Mouse (Mus musculus): ENCODE measurements around the gene Gprin1. TPM values are rescaled to one million over a fixed set of nuclear protein-coding genes. Genes with fewer than 3 reads are reported as not detected.
A peak's percentile ranks its signal among the peaks of the same experiment; 100 is the strongest.
"Not testable (repeated sequence)": the region's sequence is repeated elsewhere in the genome, so short reads cannot be mapped to it uniquely, and the experiment has no call there.

The Gprin1 gene
- polyA plus RNA-seq, 1 experiment from 2014 or later, result 0.02 TPM

- not testable (repeated sequence) for H3K4me3 ChIP-seq (replicated peaks); H3K9me3 ChIP-seq (replicated peaks); H3K4me2 ChIP-seq; H3K27ac ChIP-seq; H3K36me3 ChIP-seq; ATAC-seq (ENCODE audit: low read depth); DNase-seq; H3K9ac ChIP-seq
- Histone ChIP-seq H3K4me1 (replicated peaks) (peaks cover 18% of the 10 kb centered on the region), H3K27me3 (peaks cover 43% of the 10 kb centered on the region)
- WGBS (ENCODE audit: insufficient replicate concordance), result 72% methylated on average over 2 of the region's 2 CpGs
These were observed 37.9 kb upstream of the Gprin1 start for GRCm38 (mm10) chr13:54787591-54787990.

GRCm38 (mm10) chr13:54783698-54784097 lies 34.0 kb upstream of the Gprin1 start, which contains the start of gene Eif4e1b:
Gene Eif4e1b, plus strand, starts transcription at chr13:54783998.
- H3K9me3 ChIP-seq (replicated peaks), result no peaks in the 10 kb centered on the region
- H3K4me2 ChIP-seq, result no peak within 1 kb of the TSS
- H3K4me1 ChIP-seq (replicated peaks), result peaks cover under 1% of the 10 kb centered on the region; the same call in 1 of the 2 replicates
- peaks cover 7% of the 10 kb centered on the region; the same call in 1 of the 2 replicates for H3K27me3 ChIP-seq
- no peak for DNase-seq
- H3K9ac ChIP-seq, result no peak within 1 kb of the TSS
- ATAC-seq (ENCODE audit: low read depth), result no peak
- H3K27ac ChIP-seq, result no peak within 1 kb of the TSS
- no peaks in the 10 kb centered on the region for H3K36me3 ChIP-seq
- 60% methylated on average over 4 of the region's 4 CpGs for WGBS (ENCODE audit: insufficient replicate concordance)
- H3K4me3 ChIP-seq (replicated peaks), result no peak within 1 kb of the TSS

- H3K4me2 ChIP-seq, result no peak overlapping the region
- no peaks in the 10 kb centered on the region for H3K36me3 ChIP-seq
- no peak overlapping the region for H3K27ac ChIP-seq
- no peaks in the 10 kb centered on the region for H3K4me1 ChIP-seq (replicated peaks)
- ATAC-seq (ENCODE audit: low read depth) (no peak), DNase-seq (no peak)
- 25% methylated on average over 2 of the region's 2 CpGs for WGBS (ENCODE audit: insufficient replicate concordance)
- peaks cover 3% of the 10 kb centered on the region; the same call in 1 of the 2 replicates for H3K27me3 ChIP-seq
- no peak overlapping the region for H3K4me3 ChIP-seq (replicated peaks)
- H3K9ac ChIP-seq, result no peak overlapping the region
- H3K9me3 ChIP-seq (replicated peaks), result no peaks in the 10 kb centered on the region
These were observed 33.6 kb upstream of the Gprin1 start for GRCm38 (mm10) chr13:54783235-54783634.

- Histone ChIP-seq H3K4me2 (no peak overlapping the region), H3K9ac (no peak overlapping the region), H3K36me3 (no peaks in the 10 kb centered on the region), H3K4me1 (replicated peaks) (no peaks in the 10 kb centered on the region), H3K9me3 (replicated peaks) (no peaks in the 10 kb centered on the region), H3K27me3 (peaks cover under 1% of the 10 kb centered on the region; the same call in 1 of the 2 replicates), H3K27ac (no peak overlapping the region), H3K4me3 (replicated peaks) (no peak overlapping the region)
- ATAC-seq (ENCODE audit: low read depth) (no peak), DNase-seq (no peak)
- WGBS (ENCODE audit: insufficient replicate concordance), result 69% methylated on average over 3 of the region's 3 CpGs
These were observed 31.4 kb upstream of the Gprin1 start for GRCm38 (mm10) chr13:54781086-54781485.

GRCm38 (mm10) chr13:54780592-54780991 lies 30.9 kb upstream of the Gprin1 start:
- H3K4me1 ChIP-seq (replicated peaks), result no peaks in the 10 kb centered on the region
- H3K4me2 ChIP-seq, result no peak overlapping the region
- whole genome bisulfite sequencing (ENCODE audit: insufficient replicate concordance), result 62% methylated on average over 3 of the region's 3 CpGs
- no peak overlapping the region for H3K4me3 ChIP-seq (replicated peaks)
- H3K27ac ChIP-seq, result no peak overlapping the region
- no peaks in the 10 kb centered on the region for H3K36me3 ChIP-seq
- DNase-seq (no peak), ATAC-seq (ENCODE audit: low read depth) (no peak)
- no peaks in the 10 kb centered on the region for H3K27me3 ChIP-seq
- H3K9ac ChIP-seq, result no peak overlapping the region
- no peaks in the 10 kb centered on the region for H3K9me3 ChIP-seq (replicated peaks)

- 52% methylated on average over 4 of the region's 4 CpGs for WGBS (ENCODE audit: insufficient replicate concordance)
- no peak for DNase-seq
- H3K4me1 ChIP-seq (replicated peaks), result peaks cover 10% of the 10 kb centered on the region
- no peaks in the 10 kb centered on the region for H3K36me3 ChIP-seq
- no peak overlapping the region for H3K9ac ChIP-seq
- H3K27ac ChIP-seq, result no peak overlapping the region
- H3K4me2 ChIP-seq, result no peak overlapping the region
- H3K9me3 ChIP-seq (replicated peaks), result peaks cover 4% of the 10 kb centered on the region; the same call in 1 of the 2 replicates
- no peak for ATAC-seq (ENCODE audit: low read depth)
- H3K27me3 ChIP-seq, result peaks cover 58% of the 10 kb centered on the region
- H3K4me3 ChIP-seq (replicated peaks), result no peak overlapping the region
These were observed 17.3 kb upstream of the Gprin1 start for GRCm38 (mm10) chr13:54767012-54767411.

- Histone ChIP-seq H3K4me1 (replicated peaks) (peaks cover 10% of the 10 kb centered on the region), H3K9ac (no peak within 1 kb of the TSS), H3K9me3 (replicated peaks) (peaks cover 4% of the 10 kb centered on the region; the same call in 1 of the 2 replicates), H3K27me3 (peaks cover 62% of the 10 kb centered on the region), H3K36me3 (no peaks in the 10 kb centered on the region), H3K4me3 (replicated peaks) (peak within 1 kb of the TSS; percentile 16), H3K27ac (no peak within 1 kb of the TSS), H3K4me2 (peak within 1 kb of the TSS; percentile 41)
- 3% methylated on average over 33 of the region's 35 CpGs for WGBS (ENCODE audit: insufficient replicate concordance)
- ATAC-seq (ENCODE audit: low read depth) (no peak), DNase-seq (no peak)
These were observed 16.6 kb upstream of the Gprin1 start, which contains the start of gene Sncb for GRCm38 (mm10) chr13:54766192-54766768. Gene Sncb, minus strand, starts transcription at chr13:54766595.

GRCm38 (mm10) chr13:54765281-54766191 lies 15.9 kb upstream of the Gprin1 start:
- Histone ChIP-seq H3K36me3 (no peaks in the 10 kb centered on the region), H3K9me3 (replicated peaks) (peaks cover 4% of the 10 kb centered on the region; the same call in 1 of the 2 replicates), H3K4me3 (replicated peaks) (peak overlapping the region; percentile 16), H3K9ac (no peak overlapping the region), H3K4me1 (replicated peaks) (peaks cover 10% of the 10 kb centered on the region), H3K27ac (no peak overlapping the region), H3K27me3 (peaks cover 68% of the 10 kb centered on the region), H3K4me2 (peak overlapping the region; percentile 41)
- WGBS (ENCODE audit: insufficient replicate concordance), result 5% methylated on average over 44 of the region's 44 CpGs
- ATAC-seq (ENCODE audit: low read depth) (no peak), DNase-seq (no peak)

GRCm38 (mm10) chr13:54760906-54761305 lies 11.2 kb upstream of the Gprin1 start:
- H3K9me3 ChIP-seq (replicated peaks), result no peaks in the 10 kb centered on the region
- H3K9ac ChIP-seq, result no peak overlapping the region
- WGBS (ENCODE audit: insufficient replicate concordance), result 57% methylated on average over 7 of the region's 7 CpGs
- peaks cover 6% of the 10 kb centered on the region for H3K4me1 ChIP-seq (replicated peaks)
- no peak overlapping the region for H3K27ac ChIP-seq
- DNase-seq, result no peak
- no peaks in the 10 kb centered on the region for H3K36me3 ChIP-seq
- H3K4me3 ChIP-seq (replicated peaks), result no peak overlapping the region
- H3K27me3 ChIP-seq, result peaks cover 92% of the 10 kb centered on the region
- no peak overlapping the region for H3K4me2 ChIP-seq
- ATAC-seq (ENCODE audit: low read depth), result no peak

- Histone ChIP-seq H3K4me2 (no peak overlapping the region), H3K27ac (no peak overlapping the region), H3K9ac (no peak overlapping the region), H3K9me3 (replicated peaks) (no peaks in the 10 kb centered on the region), H3K4me3 (replicated peaks) (no peak overlapping the region), H3K36me3 (no peaks in the 10 kb centered on the region), H3K4me1 (replicated peaks) (peaks cover 2% of the 10 kb centered on the region; the same call in 1 of the 2 replicates), H3K27me3 (peaks cover 91% of the 10 kb centered on the region)
- DNase-seq (no peak), ATAC-seq (ENCODE audit: low read depth) (no peak)
- 56% methylated on average over 8 of the region's 8 CpGs for WGBS (ENCODE audit: insufficient replicate concordance)
These were observed 10.6 kb upstream of the Gprin1 start for GRCm38 (mm10) chr13:54760164-54760795.

GRCm38 (mm10) chr13:54759496-54759895 lies 9.8 kb upstream of the Gprin1 start:
- Histone ChIP-seq H3K9ac (no peak overlapping the region), H3K4me2 (no peak overlapping the region), H3K4me1 (replicated peaks) (peaks cover 2% of the 10 kb centered on the region; the same call in 1 of the 2 replicates), H3K9me3 (replicated peaks) (no peaks in the 10 kb centered on the region), H3K36me3 (no peaks in the 10 kb centered on the region), H3K27me3 (peaks cover 89% of the 10 kb centered on the region), H3K4me3 (replicated peaks) (no peak overlapping the region), H3K27ac (no peak overlapping the region)
- ATAC-seq (ENCODE audit: low read depth), result no peak
- WGBS (ENCODE audit: insufficient replicate concordance), result 37% methylated on average over 7 of the region's 7 CpGs
- no peak for DNase-seq
